Mouse (Mus musculus) limb, embryonic 13.5 days (tissue): ENCODE results near the gene Isx. TPM values are rescaled to one million over a fixed set of nuclear protein-coding genes. Genes with fewer than 3 reads are reported as not detected.
A peak's percentile ranks its signal among the peaks of the same experiment; 100 is the strongest.

Experiments
- ATAC-seq: fragments of 200-750 bp; cut with Nextera tagmentation; 2 replicates; pipeline ENCODE4 v1.8.0; 2017; ENCODE audit warnings: low read depth, moderate number of reproducible peaks, moderate TSS enrichment; ENCODE audit not compliant: low FRiP score
- H3K27ac ChIP-seq: fragments of 300-500 bp; sonication (generic); 2 replicates; pipeline ENCODE4 v1.5.1; 2015; ENCODE audit warnings: inconsistent platforms, mild to moderate bottlenecking, moderate library complexity
- H3K27me3 ChIP-seq: fragments of 300-500 bp; sonication (generic); 2 replicates; pipeline ENCODE4 v1.6.1; 2015; ENCODE audit warnings: mild to moderate bottlenecking, inconsistent platforms
- H3K36me3 ChIP-seq: fragments of 300-500 bp; sonication (generic); 2 replicates; pipeline ENCODE4 v1.6.1; 2015; ENCODE audit warnings: inconsistent platforms, mild to moderate bottlenecking, moderate library complexity
- H3K4me1 ChIP-seq: fragments of 300-500 bp; sonication (generic); 2 replicates; pipeline ENCODE4 v1.6.1; 2015; ENCODE audit warnings: inconsistent platforms
- H3K4me2 ChIP-seq: fragments of 300-500 bp; sonication (generic); replicated peaks from 2 replicates; pipeline ENCODE4 v1.6.1; 2015; ENCODE audit warnings: inconsistent platforms, mild to moderate bottlenecking, moderate library complexity
- H3K4me3 ChIP-seq: fragments of 300-500 bp; sonication (generic); 2 replicates; pipeline ENCODE4 v1.5.1; 2015; ENCODE audit warnings: moderate library complexity, mild to moderate bottlenecking, inconsistent platforms
- H3K9ac ChIP-seq: fragments of 300-500 bp; sonication (generic); 2 replicates; pipeline ENCODE4 v1.6.1; 2015; ENCODE audit warnings: mild to moderate bottlenecking, inconsistent platforms
- H3K9me3 ChIP-seq: fragments of 300-500 bp; sonication (generic); 2 replicates; pipeline ENCODE4 v1.6.1; 2016; ENCODE audit warnings: inconsistent platforms
- WGBS: fragments of 180-500 bp; shearing (Covaris S2); methylation state at CpG from one replicate; pipeline ENCODE4 v1.1.7; 2015; 5-methylcytosine and 5-hydroxymethylcytosine counted together
- polyA plus RNA-seq: library from polyadenylated mRNA; unstranded; fragments of >200 nt; fragmentation: Nextera tagmentation; extraction: Ambion mirVana; gene quantifications from 2 replicates; pipeline ENCODE4 v1.2.1, GENCODE M21; 2015

Isx gene
- polyA plus RNA-seq, 1 experiment from 2014 or later, result 0.20 TPM

DNA sequence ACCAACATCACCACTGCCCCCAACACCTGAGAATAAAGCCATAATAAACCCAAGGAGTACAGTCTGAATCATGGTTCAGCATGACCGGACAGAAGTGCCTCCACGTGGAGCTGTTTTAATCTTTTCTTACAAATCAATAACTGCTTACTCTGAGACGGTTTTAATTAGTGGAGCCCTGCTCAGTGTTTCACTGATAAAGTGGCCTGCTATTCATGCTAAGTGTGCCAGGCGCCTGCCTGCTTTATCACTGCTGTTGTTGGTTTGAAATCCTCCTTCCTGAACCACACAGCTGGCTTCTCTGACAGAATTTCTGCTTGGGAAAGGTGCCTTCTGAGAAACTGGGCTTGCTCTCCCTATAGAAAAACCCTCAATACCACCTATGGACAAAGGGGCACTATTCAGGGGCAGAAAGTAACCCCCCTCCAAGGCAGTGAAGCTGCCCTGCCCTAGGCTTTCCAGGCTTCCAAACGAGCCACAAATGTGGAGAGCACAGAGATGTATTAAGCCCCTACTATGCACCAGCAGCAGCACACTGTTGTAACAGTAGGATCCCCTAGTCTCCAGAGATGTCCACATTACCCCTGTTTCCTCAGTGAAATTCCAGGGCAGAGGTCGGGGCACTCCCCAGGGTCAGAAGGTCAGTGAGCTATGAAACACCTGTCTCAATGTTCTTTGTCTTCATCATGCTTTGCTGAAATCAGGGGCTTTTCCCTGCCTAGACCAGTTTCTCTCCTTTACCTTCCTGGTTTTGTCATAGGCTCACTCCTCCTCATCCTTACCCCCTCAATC is 30.3 kb downstream of the Isx start:
- no peaks in the 10 kb centered on the region for H3K4me1 ChIP-seq
- 45% methylated on average over 6 of the region's 6 CpGs for WGBS
- H3K27me3 ChIP-seq, result no peaks in the 10 kb centered on the region
- H3K36me3 ChIP-seq, result no peaks in the 10 kb centered on the region
- no peak for ATAC-seq
- H3K27ac ChIP-seq, result no peak overlapping the region
- no peak overlapping the region for H3K4me3 ChIP-seq
- no peak overlapping the region for H3K4me2 ChIP-seq
- no peak overlapping the region for H3K9ac ChIP-seq
- H3K9me3 ChIP-seq, result no peaks in the 10 kb centered on the region

DNA sequence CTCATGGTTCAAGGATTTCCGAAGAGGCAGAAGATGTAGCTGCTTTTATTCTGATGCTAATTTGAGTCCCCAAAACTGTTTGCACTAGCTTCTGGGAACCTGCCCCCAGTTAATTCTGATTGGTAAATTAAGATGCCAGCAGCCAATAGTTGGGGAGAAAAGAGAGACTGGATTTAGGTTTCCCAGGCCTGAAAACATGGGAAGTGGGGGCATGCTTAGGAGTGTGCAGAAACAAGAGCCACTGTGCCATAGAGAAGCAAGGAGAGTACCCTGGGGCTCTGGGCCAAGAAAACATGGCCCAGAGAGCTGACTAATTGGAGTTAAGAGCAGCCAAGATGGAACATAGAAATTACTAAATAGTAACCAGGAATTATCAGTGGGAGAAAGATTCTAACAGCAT is 33.4 kb downstream of the Isx start:
- H3K27ac ChIP-seq, result no peak overlapping the region
- H3K4me1 ChIP-seq, result no peaks in the 10 kb centered on the region
- no peak overlapping the region for H3K4me3 ChIP-seq
- H3K27me3 ChIP-seq, result no peaks in the 10 kb centered on the region
- H3K36me3 ChIP-seq, result no peaks in the 10 kb centered on the region
- no peak overlapping the region for H3K9ac ChIP-seq
- H3K4me2 ChIP-seq, result no peak overlapping the region
- 56% methylated on average over 1 of the region's 1 CpGs for WGBS
- ATAC-seq, result no peak
- no peaks in the 10 kb centered on the region for H3K9me3 ChIP-seq

DNA sequence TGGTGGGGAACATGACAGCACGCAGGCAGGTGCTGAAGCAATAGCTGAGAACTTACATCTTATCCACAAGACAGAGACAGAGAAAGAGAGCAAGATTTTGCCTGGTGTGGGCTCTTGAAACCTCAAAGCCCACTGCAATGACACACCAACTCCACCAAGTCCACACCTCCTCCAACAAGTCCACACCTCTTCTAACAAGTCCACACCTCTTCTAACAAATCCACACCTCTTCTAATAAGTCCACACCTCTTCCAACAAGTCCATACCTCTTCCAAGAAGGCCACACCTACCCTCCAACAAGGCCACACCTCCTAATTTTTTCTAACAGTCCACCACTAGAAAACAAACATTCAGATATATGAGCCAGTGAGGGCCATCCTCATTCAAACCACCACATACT is 37.7 kb downstream of the Isx start:
- no peaks in the 10 kb centered on the region for H3K4me1 ChIP-seq
- no peaks in the 10 kb centered on the region for H3K27me3 ChIP-seq
- H3K36me3 ChIP-seq, result no peaks in the 10 kb centered on the region
- no peak overlapping the region for H3K9ac ChIP-seq
- H3K9me3 ChIP-seq, result no peaks in the 10 kb centered on the region
- no peak overlapping the region for H3K4me2 ChIP-seq
- no peak for ATAC-seq
- no peak overlapping the region for H3K4me3 ChIP-seq
- H3K27ac ChIP-seq, result no peak overlapping the region
- 89% methylated on average over 1 of the region's 1 CpGs for WGBS

DNA sequence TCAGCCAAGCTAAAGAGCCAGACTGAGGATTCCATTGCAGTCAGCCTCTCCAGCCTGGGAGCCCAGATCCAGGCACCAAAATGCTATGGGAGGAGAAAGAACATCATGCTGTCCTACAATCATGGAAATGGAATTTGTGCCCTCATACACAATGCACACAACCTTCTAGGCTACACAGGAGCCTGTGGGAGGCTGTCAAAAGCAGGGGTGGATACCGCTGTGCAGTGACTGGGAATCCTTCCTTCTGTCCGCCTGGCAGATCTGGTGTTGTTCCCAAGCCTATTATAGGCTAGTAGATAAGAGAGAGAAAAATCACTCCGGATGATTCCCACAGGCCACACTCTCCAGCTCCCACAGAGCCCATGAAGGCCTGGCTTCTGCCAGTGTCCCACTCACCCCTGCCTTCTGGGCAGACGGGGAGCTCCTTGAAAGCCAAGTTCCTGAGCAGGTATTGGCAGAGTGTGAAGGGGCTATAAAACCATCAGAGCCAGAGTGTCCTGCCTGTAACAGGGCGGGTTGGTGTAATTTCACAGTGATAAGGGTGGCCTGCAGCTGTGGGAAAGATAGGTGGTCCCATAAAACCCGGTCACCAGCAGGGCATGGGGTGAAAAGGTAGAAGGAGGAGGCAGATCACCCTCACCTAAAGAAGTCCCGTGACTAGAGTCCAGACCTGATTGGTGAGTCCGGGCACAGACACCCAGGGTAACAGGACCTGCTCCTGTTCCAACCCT is 47.9 kb downstream of the Isx start:
- Histone ChIP-seq H3K4me3 (no peak overlapping the region), H3K36me3 (no peaks in the 10 kb centered on the region), H3K9me3 (no peaks in the 10 kb centered on the region), H3K27me3 (no peaks in the 10 kb centered on the region), H3K9ac (no peak overlapping the region), H3K4me2 (no peak overlapping the region), H3K4me1 (no peaks in the 10 kb centered on the region), H3K27ac (no peak overlapping the region)
- WGBS, result 49% methylated on average over 8 of the region's 8 CpGs
- no peak for ATAC-seq

DNA sequence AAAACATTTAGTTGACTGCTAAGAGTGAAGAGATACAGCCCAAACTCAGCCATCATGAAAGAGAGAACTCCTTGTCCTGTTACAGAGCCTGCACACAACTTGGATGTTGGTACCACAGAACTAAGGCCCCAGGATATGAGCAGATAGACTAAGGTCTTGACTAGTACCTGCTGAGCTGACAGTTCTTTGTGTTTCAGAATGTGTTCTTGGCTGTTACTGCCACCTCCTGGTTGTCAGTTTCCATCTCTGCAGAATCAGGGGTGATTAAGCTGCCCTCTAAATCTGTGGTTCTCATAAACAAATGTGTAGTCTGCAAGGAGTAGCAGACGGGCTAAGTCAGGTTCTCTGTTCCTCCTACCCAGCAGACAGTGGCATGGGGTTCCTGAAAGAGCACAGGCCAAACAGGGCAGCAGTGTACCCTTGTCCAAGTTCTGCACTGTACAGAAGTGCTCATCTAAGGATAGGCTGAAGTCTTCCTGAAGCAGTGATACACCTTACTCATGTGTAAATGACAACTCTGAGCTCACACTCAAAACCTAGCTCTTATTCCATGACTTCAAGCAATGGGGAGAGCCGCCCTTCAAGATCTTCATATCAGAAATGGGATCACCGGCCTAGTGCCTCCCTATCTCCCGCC is 49.0 kb downstream of the Isx start:
- Histone ChIP-seq H3K36me3 (no peaks in the 10 kb centered on the region), H3K27ac (no peak overlapping the region), H3K9me3 (no peaks in the 10 kb centered on the region), H3K9ac (no peak overlapping the region), H3K4me3 (no peak overlapping the region), H3K27me3 (no peaks in the 10 kb centered on the region), H3K4me1 (no peaks in the 10 kb centered on the region), H3K4me2 (no peak overlapping the region)
- no peak for ATAC-seq
- 74% methylated on average over 4 of the region's 4 CpGs for WGBS

DNA sequence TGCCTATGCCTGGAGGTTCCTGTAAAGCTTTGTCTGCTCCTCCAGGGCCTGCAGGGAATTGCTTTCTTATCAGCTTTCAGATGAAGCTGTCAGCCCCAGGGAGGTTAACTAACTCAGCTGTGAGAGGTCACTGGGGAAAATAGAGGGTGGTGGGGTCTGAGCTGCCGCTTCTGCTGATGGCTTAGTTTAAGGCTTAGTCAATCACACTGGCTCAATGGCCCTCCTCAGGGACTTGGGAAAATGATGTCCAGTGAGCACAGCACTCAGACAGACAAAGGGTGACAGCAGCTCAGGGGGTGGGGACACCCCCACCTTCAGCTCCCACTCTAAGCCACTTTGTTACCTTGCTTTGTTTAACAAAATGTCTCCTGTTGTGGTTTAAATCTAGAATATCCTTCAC is 55.0 kb downstream of the Isx start:
- Histone ChIP-seq H3K4me2 (no peak overlapping the region), H3K36me3 (no peaks in the 10 kb centered on the region), H3K9ac (no peak overlapping the region), H3K27ac (no peak overlapping the region), H3K9me3 (no peaks in the 10 kb centered on the region), H3K4me1 (no peaks in the 10 kb centered on the region), H3K27me3 (no peaks in the 10 kb centered on the region), H3K4me3 (no peak overlapping the region)
- ATAC-seq, result no peak
- WGBS, result 48% methylated on average over 1 of the region's 1 CpGs

DNA sequence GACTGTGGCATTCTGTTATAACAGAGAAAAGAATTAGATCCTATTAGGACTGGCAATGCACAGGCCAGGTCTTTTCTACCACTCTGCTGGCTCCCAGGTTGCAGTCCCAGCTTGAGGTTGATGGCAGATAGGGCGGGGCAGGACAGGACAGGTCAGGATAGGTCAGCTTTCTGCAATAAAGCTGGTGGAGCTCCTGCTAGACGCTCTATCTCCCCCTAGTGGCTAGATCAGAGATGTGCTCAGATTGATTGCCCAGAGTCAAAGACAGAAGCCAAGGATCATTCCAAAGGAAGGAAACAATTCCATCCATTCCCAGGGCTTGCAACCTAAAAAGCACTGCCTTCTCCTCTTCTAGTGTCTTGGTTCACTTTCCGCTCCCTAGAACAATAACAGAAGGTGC is 57.8 kb downstream of the Isx start:
- no peak overlapping the region for H3K27ac ChIP-seq
- 22% methylated on average over 3 of the region's 3 CpGs for WGBS
- ATAC-seq, result no peak
- H3K36me3 ChIP-seq, result no peaks in the 10 kb centered on the region
- no peak overlapping the region for H3K9ac ChIP-seq
- no peak overlapping the region for H3K4me3 ChIP-seq
- no peaks in the 10 kb centered on the region for H3K9me3 ChIP-seq
- no peak overlapping the region for H3K4me2 ChIP-seq
- no peaks in the 10 kb centered on the region for H3K4me1 ChIP-seq
- no peaks in the 10 kb centered on the region for H3K27me3 ChIP-seq

DNA sequence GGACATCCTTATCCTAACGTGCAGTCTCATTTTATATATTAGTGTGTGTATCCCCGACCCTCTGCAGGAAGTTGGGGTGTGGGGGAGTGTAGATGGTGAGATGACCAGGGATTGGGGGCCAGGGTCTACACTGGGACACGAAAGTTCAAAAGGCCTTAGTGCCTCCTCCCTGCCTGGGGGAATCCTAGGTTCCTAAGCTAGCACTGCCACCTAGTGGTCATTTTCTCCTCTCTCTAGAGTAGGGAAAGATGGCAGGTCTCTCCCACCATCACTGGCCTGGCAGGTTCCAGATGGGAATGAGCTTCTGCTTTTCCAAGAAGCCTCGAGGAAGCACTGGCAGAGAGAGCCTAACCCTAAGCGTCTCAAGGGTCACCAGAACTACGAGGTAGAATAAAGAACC is 62.3 kb downstream of the Isx start:
- peak; percentile 77 for ATAC-seq
- 18% methylated on average over 6 of the region's 6 CpGs for WGBS
- Histone ChIP-seq H3K4me3 (no peak overlapping the region), H3K4me1 (no peaks in the 10 kb centered on the region), H3K27me3 (no peaks in the 10 kb centered on the region), H3K4me2 (no peak overlapping the region), H3K27ac (no peak overlapping the region), H3K9me3 (no peaks in the 10 kb centered on the region), H3K9ac (no peak overlapping the region), H3K36me3 (no peaks in the 10 kb centered on the region)

DNA sequence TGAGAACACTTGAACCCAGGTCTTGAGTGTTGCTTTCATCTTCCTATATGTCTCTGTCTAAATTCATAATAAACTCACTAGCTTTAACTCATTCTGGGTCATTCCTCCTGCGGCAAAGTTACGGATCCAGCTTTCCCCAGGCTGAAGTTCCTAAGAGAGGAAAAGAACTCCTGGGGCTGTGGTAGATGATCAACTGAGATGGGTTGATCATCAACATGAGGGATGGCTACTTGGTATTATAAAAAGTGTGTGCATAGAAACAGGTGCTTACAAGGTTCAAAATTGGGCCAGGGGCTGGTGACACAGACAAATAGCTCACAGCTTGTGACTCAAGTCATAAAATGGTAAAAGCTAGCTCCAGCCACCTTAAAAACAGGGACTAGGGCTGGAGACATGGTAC is 63.7 kb downstream of the Isx start:
- WGBS, result 87% methylated on average over 2 of the region's 2 CpGs
- Histone ChIP-seq H3K36me3 (no peaks in the 10 kb centered on the region), H3K4me1 (no peaks in the 10 kb centered on the region), H3K9me3 (no peaks in the 10 kb centered on the region), H3K4me2 (no peak overlapping the region), H3K4me3 (no peak overlapping the region), H3K27me3 (no peaks in the 10 kb centered on the region), H3K27ac (no peak overlapping the region), H3K9ac (no peak overlapping the region)
- no peak for ATAC-seq

DNA sequence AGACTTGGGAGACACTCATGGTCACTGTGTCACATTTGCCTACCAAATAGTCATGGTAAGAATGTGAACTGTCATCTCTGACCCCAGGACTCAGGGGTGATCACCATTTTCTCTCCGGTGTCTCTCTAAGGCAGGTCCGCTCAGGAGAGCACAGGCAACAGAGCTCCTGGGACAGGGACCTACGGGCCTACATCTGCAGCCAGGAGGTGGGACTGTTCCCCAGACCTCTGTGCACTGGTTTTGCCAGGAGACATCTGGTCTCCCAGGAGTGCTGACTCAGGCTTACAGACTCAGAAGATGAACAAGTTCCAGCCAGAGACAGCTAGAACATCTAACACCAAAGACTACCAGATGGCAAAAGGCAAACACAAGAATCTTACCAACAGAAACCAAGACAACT is 69.1 kb downstream of the Isx start:
- H3K4me3 ChIP-seq, result no peak overlapping the region
- H3K4me2 ChIP-seq, result no peak overlapping the region
- no peaks in the 10 kb centered on the region for H3K27me3 ChIP-seq
- no peaks in the 10 kb centered on the region for H3K4me1 ChIP-seq
- no peak overlapping the region for H3K27ac ChIP-seq
- H3K9ac ChIP-seq, result no peak overlapping the region
- no peaks in the 10 kb centered on the region for H3K36me3 ChIP-seq
- ATAC-seq, result no peak
- 91% methylated on average over 3 of the region's 3 CpGs for WGBS
- no peaks in the 10 kb centered on the region for H3K9me3 ChIP-seq
